Mouse (Mus musculus): ENCODE data around the gene Tm6sf1.

Gene Tm6sf1

GRCm38 (mm10) chr7:81850171-81850570, 8.6 kb upstream of the Tm6sf1 start:
- DNase-seq (ENCODE audit: low spot score): no peak

DNA sequence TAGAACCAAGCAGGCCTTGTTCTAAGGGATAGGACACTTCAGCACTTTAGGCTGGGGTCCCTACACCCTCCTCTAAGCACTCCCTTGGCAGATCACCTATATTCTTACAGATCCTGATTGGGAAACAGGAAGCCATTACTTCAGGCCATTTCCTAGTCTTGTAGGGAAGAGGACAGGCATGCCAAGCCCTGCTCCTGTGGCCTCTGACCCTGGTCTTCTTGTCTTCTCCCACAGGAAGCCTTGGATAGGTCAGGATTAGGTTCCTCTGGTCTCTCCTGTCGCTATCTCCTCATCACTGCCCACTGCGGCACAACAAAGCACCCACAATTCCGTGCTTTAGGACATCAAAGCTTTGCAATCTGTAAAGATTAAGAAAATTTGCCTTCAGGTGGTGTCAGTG, 7.1 kb upstream of the Tm6sf1 start:
- DNase-seq (ENCODE audit: low spot score): no peak

DNA sequence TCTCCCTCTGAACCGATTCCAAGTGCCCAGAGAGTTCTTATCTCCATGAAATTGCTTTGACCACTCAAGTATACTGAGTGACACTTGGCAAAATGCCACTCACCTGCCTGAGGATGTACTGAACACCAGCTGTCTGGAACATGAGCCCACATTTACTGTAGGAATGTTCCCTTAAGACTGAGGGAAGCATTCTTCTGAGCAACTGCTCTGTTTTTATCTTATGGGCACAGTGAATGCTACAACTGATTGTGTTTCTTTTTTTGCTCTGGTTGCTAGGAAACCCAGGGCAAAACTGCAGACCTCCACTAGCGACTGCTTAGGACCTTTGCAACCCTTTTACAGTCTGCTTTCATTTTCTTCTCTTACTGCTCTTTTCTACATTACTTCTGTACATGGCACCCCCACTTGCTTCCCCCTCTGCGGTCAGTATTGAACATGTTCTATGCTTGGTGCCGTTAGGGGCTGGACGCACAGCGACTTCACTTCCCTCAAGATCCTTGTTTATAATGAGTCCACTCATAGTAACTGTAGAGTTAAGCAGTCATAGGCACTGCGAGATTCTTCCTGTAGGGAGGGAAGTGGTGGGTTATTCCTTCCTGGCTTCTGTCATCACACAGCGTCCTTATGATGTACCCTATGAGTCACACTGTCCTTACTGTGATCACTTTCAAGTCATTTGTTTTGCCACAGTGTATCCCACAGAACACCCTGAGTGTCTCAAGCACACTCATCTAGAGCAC, 4.1 kb upstream of the Tm6sf1 start:
- no peak for DNase-seq (ENCODE audit: low spot score)

DNA sequence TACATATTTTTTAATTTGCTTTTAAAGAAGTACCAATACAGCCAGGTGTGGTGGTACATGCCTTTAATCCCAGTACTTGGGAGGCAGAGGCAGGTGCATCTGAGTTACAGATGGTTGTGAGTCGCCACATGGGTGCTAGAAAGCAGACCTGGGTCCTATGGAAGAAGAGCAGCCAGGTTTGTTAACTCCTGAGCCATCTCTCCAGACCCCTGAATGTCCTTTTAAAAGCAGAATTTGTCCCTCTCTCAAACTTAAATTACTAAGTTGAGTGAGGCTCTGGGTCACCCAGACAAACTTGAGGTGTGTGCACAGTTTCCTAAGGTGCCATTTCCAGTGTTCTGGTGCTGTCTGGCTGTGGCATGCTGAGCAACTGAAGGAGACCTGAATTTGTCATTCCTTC, 3.1 kb upstream of the Tm6sf1 start, which contains the start of gene Gm10160:
TSS of gene Gm10160 (minus strand) at position 101 of the 400 bp plus-strand sequence.
- no peak for DNase-seq (ENCODE audit: low spot score)

DNA sequence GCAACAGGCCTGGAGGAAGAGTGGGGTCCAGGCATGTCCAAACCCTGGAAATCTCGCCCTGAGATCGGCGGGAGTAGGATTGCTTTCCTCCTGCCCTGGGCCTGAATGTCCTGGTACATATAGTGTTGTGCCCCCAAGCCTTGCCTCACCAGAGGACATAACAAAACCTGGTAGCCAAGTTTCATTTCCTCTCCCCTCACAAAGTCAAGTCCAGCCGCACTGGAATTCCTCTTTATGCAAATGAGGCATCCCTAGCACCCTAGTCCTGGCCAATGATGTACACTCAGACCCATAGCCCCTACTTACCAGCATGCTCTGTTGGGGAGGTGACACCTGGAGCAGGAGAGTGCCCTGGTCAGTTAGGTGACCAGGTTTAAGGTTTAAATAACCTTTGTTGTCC, 2.6 kb upstream of the Tm6sf1 start:
- DNase-seq (ENCODE audit: low spot score): no peak

DNA sequence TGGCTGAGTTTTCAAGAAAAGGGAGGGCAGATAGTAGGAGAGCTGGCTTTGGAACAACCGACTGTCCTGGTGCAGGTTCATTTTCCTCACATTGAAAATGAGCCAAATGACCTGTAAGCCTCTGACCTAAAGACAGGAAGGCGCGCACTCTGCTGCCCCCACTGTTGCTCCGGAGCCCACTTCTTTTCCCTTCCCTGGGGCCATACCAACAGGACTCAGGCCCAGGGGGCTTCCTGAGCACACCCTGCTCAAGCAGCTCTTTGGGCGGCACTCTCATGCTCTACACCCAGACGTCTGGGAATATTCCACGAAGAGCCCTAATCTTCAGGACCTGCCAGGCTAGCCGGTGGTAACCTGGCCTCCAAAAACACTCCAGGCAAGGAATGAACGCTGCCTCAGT, 565 bp upstream of the Tm6sf1 start:
- no peak for DNase-seq (ENCODE audit: low spot score)

DNA sequence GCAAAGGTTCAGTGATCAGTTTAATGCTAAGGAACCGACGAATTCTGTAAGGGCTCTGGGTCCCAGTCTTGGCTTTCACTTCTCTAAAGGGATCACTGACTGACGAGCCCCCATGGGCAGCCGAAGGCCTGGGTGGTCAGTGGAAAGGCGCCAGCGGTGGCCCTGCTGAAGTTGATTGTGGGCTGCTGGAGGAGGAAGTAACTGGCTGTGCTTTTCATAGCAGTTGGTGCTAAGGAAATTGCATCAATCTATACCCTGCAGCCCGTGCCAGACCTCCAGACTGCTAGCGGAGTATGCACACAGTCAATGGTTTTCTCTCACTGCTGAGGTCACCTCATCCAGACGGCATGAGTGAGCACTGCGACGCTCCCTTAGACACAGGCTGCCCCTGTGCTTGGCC, 1.3 kb downstream of the Tm6sf1 start:
- DNase-seq (ENCODE audit: low spot score): no peak

DNA sequence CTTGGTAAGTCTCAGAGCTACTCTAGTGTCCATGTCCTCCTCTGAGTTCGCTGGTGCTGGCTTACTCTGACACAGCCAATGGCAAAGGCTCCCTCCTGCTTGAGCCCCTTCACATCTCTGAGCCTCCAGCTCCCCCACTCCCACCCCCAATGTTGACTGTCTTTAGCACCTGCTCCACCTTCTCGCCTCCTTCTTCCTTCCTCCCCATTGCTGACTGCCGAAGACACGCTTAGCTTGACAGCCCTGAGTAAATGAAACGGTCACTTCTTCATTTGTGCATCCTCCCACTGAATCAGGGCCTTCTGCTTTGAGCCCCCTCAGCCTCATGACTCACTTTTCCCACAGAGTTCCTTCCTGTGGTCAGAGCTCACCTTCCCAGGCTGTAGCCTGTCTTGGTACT, 2.2 kb downstream of the Tm6sf1 start:
- DNase-seq (ENCODE audit: low spot score): no peak

GRCm38 (mm10) chr7:81861461-81861860, 2.7 kb downstream of the Tm6sf1 start:
- DNase-seq (ENCODE audit: low spot score): no peak

- DNase-seq (ENCODE audit: low spot score): no peak
Observed at GRCm38 (mm10) chr7:81861921-81862320, 3.1 kb downstream of the Tm6sf1 start.

DNA sequence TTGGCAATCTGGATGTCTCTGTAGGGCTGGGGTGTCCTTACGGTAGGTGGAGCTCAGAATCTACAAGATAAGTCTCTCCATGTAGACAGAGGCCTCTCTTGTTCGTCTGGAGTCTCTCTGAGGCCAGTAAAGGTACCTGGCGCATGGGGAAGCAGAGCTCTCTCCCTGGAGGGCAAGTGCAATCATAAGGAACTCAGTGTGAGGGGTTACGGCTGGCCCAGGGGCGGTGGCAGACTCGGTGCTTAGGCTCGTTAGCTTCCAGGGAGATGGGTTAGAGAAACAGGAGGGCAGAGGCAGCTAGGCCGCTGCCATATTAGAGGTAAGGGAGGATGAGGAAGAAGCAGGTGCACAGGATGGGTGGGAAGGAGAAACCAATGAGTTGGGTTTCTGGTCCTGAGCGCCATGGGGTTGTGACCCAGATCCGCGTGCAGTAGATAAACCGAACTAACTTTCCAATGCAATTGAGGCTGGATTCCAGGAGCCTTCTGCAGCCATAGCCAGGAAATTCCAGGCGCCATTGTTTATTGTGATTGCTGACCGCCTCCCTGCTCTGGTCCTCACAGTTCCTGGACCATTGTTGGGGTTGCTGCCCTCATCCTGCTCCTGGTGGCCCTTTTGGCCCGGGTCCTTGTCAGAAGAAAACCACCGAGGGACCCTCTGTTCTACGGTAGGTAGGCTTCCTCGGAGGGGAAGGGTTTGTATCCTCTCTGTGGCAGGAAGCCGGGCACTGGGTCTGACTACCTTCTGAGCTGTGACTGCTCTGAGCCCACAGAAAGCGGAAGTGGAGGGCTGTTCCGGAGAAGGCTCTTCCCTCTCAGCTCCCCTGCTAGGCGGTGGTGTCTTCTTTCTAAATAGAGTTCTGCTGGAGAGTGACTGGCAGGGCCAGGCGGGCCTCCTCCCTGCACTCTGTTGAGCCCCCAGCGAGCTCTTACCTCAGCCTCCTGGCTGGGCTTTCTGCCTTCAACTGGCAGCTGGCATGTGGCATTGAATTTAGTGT, 4.1 kb downstream of the Tm6sf1 start:
- DNase-seq (ENCODE audit: low spot score): no peak

GRCm38 (mm10) chr7:81864552-81864951, 5.8 kb downstream of the Tm6sf1 start:
- DNase-seq (ENCODE audit: low spot score): no peak

DNA sequence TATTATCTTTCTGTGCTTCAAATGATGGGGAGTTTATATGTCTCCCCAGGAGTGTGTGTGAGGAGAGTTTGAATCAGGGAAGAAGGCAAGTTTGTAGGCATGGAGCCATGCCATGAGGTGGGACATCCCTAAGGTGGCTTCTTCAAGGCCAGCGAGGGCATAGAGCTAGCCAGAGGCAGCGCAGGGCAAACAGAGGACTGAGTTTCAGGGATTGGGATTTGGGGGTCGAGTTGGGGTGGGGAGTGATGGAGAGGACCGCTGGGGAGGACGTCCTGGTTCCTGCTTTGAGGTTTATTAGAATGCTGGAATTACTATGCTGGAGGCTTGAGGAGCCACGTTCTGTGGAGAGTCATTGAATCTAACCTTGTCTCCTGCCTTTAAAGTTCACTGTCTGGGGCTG, 7.1 kb downstream of the Tm6sf1 start:
- DNase-seq (ENCODE audit: low spot score): no peak

- no peak for DNase-seq (ENCODE audit: low spot score)
Observed at GRCm38 (mm10) chr7:81867231-81867930, 8.6 kb downstream of the Tm6sf1 start.

GRCm38 (mm10) chr7:81868158-81868557, 9.4 kb downstream of the Tm6sf1 start:
- DNase-seq (ENCODE audit: low spot score): no peak

DNA sequence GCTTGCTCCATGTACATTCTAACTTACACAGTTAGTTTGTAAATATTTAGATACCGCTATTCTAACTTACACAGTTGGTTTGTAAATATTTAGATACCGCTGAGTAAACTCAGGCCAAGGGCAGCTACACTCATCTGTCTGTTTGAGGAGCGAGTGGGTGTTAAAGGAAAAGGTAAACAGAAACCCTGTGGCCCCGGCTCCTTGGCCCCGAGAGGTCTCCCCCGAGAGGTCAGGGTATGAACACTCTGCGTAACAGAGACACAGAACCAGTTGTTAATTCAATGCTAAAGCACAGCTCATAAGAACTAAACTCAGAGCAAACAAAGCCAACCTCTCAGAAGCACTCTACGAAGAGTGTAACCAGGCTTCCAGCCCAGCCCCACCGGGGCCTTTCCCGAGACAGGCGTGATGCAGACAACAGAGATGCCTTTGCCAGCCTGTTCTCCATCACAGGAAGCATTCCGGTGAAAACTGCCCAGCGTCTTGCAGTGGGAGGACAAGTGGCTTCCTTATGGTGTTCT, 13.8 kb downstream of the Tm6sf1 start:
- peak; percentile 63 for DNase-seq (ENCODE audit: low spot score)

DNA sequence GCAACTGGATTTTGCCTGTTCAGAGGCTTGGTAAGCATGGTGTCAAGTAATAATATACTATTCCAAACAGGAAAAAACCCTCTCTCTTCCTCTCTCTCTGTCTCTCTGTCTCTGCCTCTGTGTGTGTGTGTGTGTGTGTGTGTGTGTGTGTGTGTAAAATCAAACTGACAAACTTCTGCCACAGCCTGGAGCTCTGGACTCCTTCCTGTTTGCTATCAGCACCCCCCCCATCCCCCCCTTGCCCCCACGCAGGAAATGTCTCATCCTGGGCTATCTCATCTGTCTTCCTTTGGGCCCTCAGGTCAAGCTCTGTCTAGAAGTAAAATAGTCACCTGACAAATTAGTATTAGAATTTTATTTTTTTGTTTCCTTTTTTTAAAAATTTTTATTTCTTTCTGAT, 15.0 kb downstream of the Tm6sf1 start:
- DNase-seq (ENCODE audit: low spot score): no peak

- no peak for DNase-seq (ENCODE audit: low spot score)
Observed at GRCm38 (mm10) chr7:81874636-81875035, 15.8 kb downstream of the Tm6sf1 start.

GRCm38 (mm10) chr7:81875372-81875771, 16.6 kb downstream of the Tm6sf1 start:
- no peak for DNase-seq (ENCODE audit: low spot score)

GRCm38 (mm10) chr7:81880286-81880685, 21.5 kb downstream of the Tm6sf1 start:
- DNase-seq (ENCODE audit: low spot score): no peak

GRCm38 (mm10) chr7:81880797-81881196, 22.0 kb downstream of the Tm6sf1 start:
- DNase-seq (ENCODE audit: low spot score): no peak

- DNase-seq (ENCODE audit: low spot score): no peak
Observed at GRCm38 (mm10) chr7:81881600-81881999, 22.8 kb downstream of the Tm6sf1 start.

Data from yolk sac, embryonic 10.5 days (tissue).